Mouse (Mus musculus) kidney, adult 9 months (tissue): ENCODE data around the gene Vmn1r59.
"Not testable (repeated sequence)": the region's sequence is repeated elsewhere in the genome, so short reads cannot be mapped to it uniquely, and the experiment has no call there.

Source experiments
- DNase-seq: peaks from one replicate; pipeline ENCODE4 v3.0.0; 2022

Gene Vmn1r59

GRCm38 (mm10) chr7:5456674-5457073 lies at the start of gene Vmn1r59:
Vmn1r59 (minus strand) TSS chr7:5456774.
- DNase-seq = no peak

- not testable (repeated sequence) for DNase-seq
Measured at GRCm38 (mm10) chr7:5493856-5494255, 37.3 kb upstream of the Vmn1r59 start, which contains the start of gene Vmn2r28. Vmn2r28 (minus strand) TSS chr7:5493956.

- DNase-seq = not testable (repeated sequence)
Measured at GRCm38 (mm10) chr7:5454011-5454410, 2.6 kb downstream of the Vmn1r59 start.

- DNase-seq = no peak
Measured at GRCm38 (mm10) chr7:5448627-5449026, 7.9 kb downstream of the Vmn1r59 start.

GRCm38 (mm10) chr7:5413296-5413695 lies 43.3 kb downstream of the Vmn1r59 start, which contains the start of gene Vmn1r58:
Vmn1r58 (minus strand) TSS chr7:5413396.
- not testable (repeated sequence) for DNase-seq

GRCm38 (mm10) chr7:5406201-5406600 lies 50.4 kb downstream of the Vmn1r59 start:
- DNase-seq = no peak
